Mouse (Mus musculus) stomach, embryonic 14.5 days (tissue): ENCODE data around the gene Emd. TPM values are rescaled to one million over a fixed set of nuclear protein-coding genes. Genes with fewer than 3 reads are reported as not detected.

Experiments
- ATAC-seq: fragments of 200-750 bp; cut with Nextera tagmentation; 2 replicates; pipeline ENCODE4 v1.8.0; 2017; ENCODE audit warnings: low read depth, moderate TSS enrichment; ENCODE audit not compliant: insufficient number of reproducible peaks, insufficient read depth, low FRiP score
- H3K27ac ChIP-seq: fragments of 300-500 bp; sonication (generic); 2 replicates; pipeline ENCODE4 v1.5.1; 2014; ENCODE audit warnings: mild to moderate bottlenecking, low read length, moderate library complexity, mixed read lengths
- H3K27me3 ChIP-seq: fragments of 300-500 bp; sonication (generic); 2 replicates; pipeline ENCODE4 v1.6.1; 2014; ENCODE audit warnings: low read length, control low read depth, mixed read lengths; ENCODE audit not compliant: control insufficient read depth, insufficient read depth
- H3K36me3 ChIP-seq: fragments of 300-500 bp; sonication (generic); 2 replicates; pipeline ENCODE4 v1.6.1; 2014; ENCODE audit warnings: mild to moderate bottlenecking, control low read depth, low read length, moderate library complexity, mixed read lengths; ENCODE audit not compliant: control insufficient read depth, insufficient read depth
- H3K4me1 ChIP-seq: fragments of 300-500 bp; sonication (generic); 2 replicates; pipeline ENCODE4 v1.6.1; 2014; ENCODE audit warnings: low read length, control low read depth, mixed read lengths; ENCODE audit not compliant: control insufficient read depth, insufficient read depth
- H3K4me2 ChIP-seq: fragments of 300-500 bp; sonication (generic); replicated peaks from 2 replicates; pipeline ENCODE4 v1.6.1; 2014; ENCODE audit warnings: low read depth, low read length, control low read depth
- H3K4me3 ChIP-seq: fragments of 300-500 bp; sonication (generic); 2 replicates; pipeline ENCODE4 v1.5.1; 2014; ENCODE audit warnings: low read depth, low read length, control low read depth
- H3K9ac ChIP-seq: fragments of 300-500 bp; sonication (generic); replicated peaks from 2 replicates; pipeline ENCODE4 v1.6.1; 2014; ENCODE audit warnings: low read depth, mild to moderate bottlenecking, control low read depth, low read length, moderate library complexity, mixed read lengths
- H3K9me3 ChIP-seq: fragments of 300-500 bp; sonication (generic); 2 replicates; pipeline ENCODE4 v1.6.1; 2016; ENCODE audit warnings: low read depth, low read length, control low read depth; ENCODE audit not compliant: control insufficient read depth
- WGBS: fragments of 180-500 bp; shearing (Covaris S2); extraction: QIAGEN DNeasy Blood & Tissue Kit; methylation state at CpG from one replicate; pipeline ENCODE4 v1.1.7; 2014; 5-methylcytosine and 5-hydroxymethylcytosine counted together
- polyA plus RNA-seq: library from polyadenylated mRNA; unstranded; fragments of >200 nt; fragmentation: Nextera tagmentation; extraction: Ambion mirVana; gene quantifications from 2 replicates; pipeline ENCODE4 v1.2.1, GENCODE M21; 2014

Gene Emd
- polyA plus RNA-seq, 1 experiment from 2014 or later, result 33.3 TPM

GRCm38 (mm10) chrX:74243807-74244206, 10.7 kb upstream of the Emd start:
- H3K27ac ChIP-seq, result 0 out of 2 replicates have a peak overlapping the region, but pooled peaks have one; percentile 64
- peak overlapping the region; percentile 4; the same call in 1 of the 2 replicates for H3K9ac ChIP-seq
- WGBS, result 49% methylated on average over 3 of the region's 3 CpGs
- peaks cover 43% of the 10 kb centered on the region for H3K36me3 ChIP-seq
- no peak for ATAC-seq
- no peaks in the 10 kb centered on the region for H3K27me3 ChIP-seq
- peak overlapping the region; percentile 60 for H3K4me2 ChIP-seq
- H3K4me3 ChIP-seq, result peak overlapping the region; percentile 52
- no peaks in the 10 kb centered on the region for H3K4me1 ChIP-seq
- H3K9me3 ChIP-seq, result no peaks in the 10 kb centered on the region

GRCm38 (mm10) chrX:74244614-74245083, 9.8 kb upstream of the Emd start:
- peak overlapping the region; percentile 90; the same call in 1 of the 2 replicates for H3K27ac ChIP-seq
- H3K9ac ChIP-seq, result peak overlapping the region; percentile 65
- H3K9me3 ChIP-seq, result no peaks in the 10 kb centered on the region
- ATAC-seq, result peak; percentile 70
- H3K27me3 ChIP-seq, result no peaks in the 10 kb centered on the region
- H3K4me2 ChIP-seq, result peak overlapping the region; percentile 60
- H3K4me1 ChIP-seq, result no peaks in the 10 kb centered on the region
- H3K4me3 ChIP-seq, result peak overlapping the region; percentile 52
- 31% methylated on average over 3 of the region's 3 CpGs for WGBS
- peaks cover 37% of the 10 kb centered on the region for H3K36me3 ChIP-seq

GRCm38 (mm10) chrX:74245107-74245506, 9.4 kb upstream of the Emd start:
- H3K4me1 ChIP-seq, result no peaks in the 10 kb centered on the region
- H3K9me3 ChIP-seq, result no peaks in the 10 kb centered on the region
- H3K4me2 ChIP-seq, result peak overlapping the region; percentile 60
- peak overlapping the region; percentile 65 for H3K9ac ChIP-seq
- 17% methylated on average over 1 of the region's 1 CpGs for WGBS
- H3K36me3 ChIP-seq, result peaks cover 32% of the 10 kb centered on the region
- peak overlapping the region; percentile 52 for H3K4me3 ChIP-seq
- no peak for ATAC-seq
- no peaks in the 10 kb centered on the region for H3K27me3 ChIP-seq
- H3K27ac ChIP-seq, result peak overlapping the region; percentile 90

- Histone ChIP-seq H3K27me3 (no peaks in the 10 kb centered on the region), H3K4me1 (no peaks in the 10 kb centered on the region), H3K9me3 (no peaks in the 10 kb centered on the region), H3K27ac (peak overlapping the region; percentile 90), H3K4me2 (peak overlapping the region; percentile 60), H3K36me3 (peaks cover 28% of the 10 kb centered on the region), H3K9ac (peak overlapping the region; percentile 65), H3K4me3 (peak overlapping the region; percentile 52)
- 23% methylated on average over 21 of the region's 21 CpGs for WGBS
- 0 out of 2 replicates have a peak, but pooled peaks have one; percentile 47 for ATAC-seq
These were observed 8.8 kb upstream of the Emd start for GRCm38 (mm10) chrX:74245687-74246086.

GRCm38 (mm10) chrX:74246213-74246681, 8.2 kb upstream of the Emd start:
- Histone ChIP-seq H3K36me3 (peaks cover 23% of the 10 kb centered on the region), H3K4me3 (peak overlapping the region; percentile 52), H3K27ac (peak overlapping the region; percentile 90), H3K9ac (peak overlapping the region; percentile 65), H3K4me1 (no peaks in the 10 kb centered on the region), H3K27me3 (no peaks in the 10 kb centered on the region), H3K9me3 (no peaks in the 10 kb centered on the region), H3K4me2 (peak overlapping the region; percentile 60; the same call in 1 of the 2 replicates)
- ATAC-seq, result peak; percentile 88
- WGBS, result 21% methylated on average over 38 of the region's 38 CpGs

GRCm38 (mm10) chrX:74246693-74247092, 7.8 kb upstream of the Emd start:
- WGBS, result 21% methylated on average over 15 of the region's 15 CpGs

GRCm38 (mm10) chrX:74248651-74249050, 5.8 kb upstream of the Emd start:
- Histone ChIP-seq H3K36me3 (no peaks in the 10 kb centered on the region; the same call in 1 of the 2 replicates), H3K9me3 (no peaks in the 10 kb centered on the region), H3K4me1 (no peaks in the 10 kb centered on the region), H3K27ac (peak overlapping the region; percentile 84), H3K4me3 (peak overlapping the region; percentile 31), H3K4me2 (peak overlapping the region; percentile 43), H3K9ac (0 out of 2 replicates have a peak overlapping the region, but pooled peaks have one; percentile 29), H3K27me3 (no peaks in the 10 kb centered on the region)
- 16% methylated on average over 3 of the region's 3 CpGs for WGBS
- ATAC-seq, result peak; percentile 23; the same call in 1 of the 2 replicates

More at GRCm38 (mm10) chrX:74246693-74247092, 7.8 kb upstream of the Emd start:
- Histone ChIP-seq H3K9ac (0 out of 2 replicates have a peak overlapping the region, but pooled peaks have one; percentile 36), H3K9me3 (no peaks in the 10 kb centered on the region), H3K36me3 (peaks cover 18% of the 10 kb centered on the region), H3K27ac (peak overlapping the region; percentile 90), H3K4me3 (peak overlapping the region; percentile 52), H3K4me1 (no peaks in the 10 kb centered on the region), H3K27me3 (no peaks in the 10 kb centered on the region), H3K4me2 (peak overlapping the region; percentile 41)
- ATAC-seq, result peak; percentile 7; the same call in 1 of the 2 replicates

- peak within 1 kb of the TSS; percentile 84 for H3K27ac ChIP-seq
- no peaks in the 10 kb centered on the region for H3K4me1 ChIP-seq
- 22% methylated on average over 38 of the region's 38 CpGs for WGBS
- H3K4me2 ChIP-seq, result peak within 1 kb of the TSS; percentile 43
- no peaks in the 10 kb centered on the region for H3K9me3 ChIP-seq
- peak within 1 kb of the TSS; percentile 31 for H3K4me3 ChIP-seq
- peak within 1 kb of the TSS; percentile 29 for H3K9ac ChIP-seq
- H3K36me3 ChIP-seq, result no peaks in the 10 kb centered on the region
- no peak for ATAC-seq
- no peaks in the 10 kb centered on the region for H3K27me3 ChIP-seq
These were observed 4.9 kb upstream of the Emd start, which contains the start of gene Flna for GRCm38 (mm10) chrX:74249615-74250014. TSS of gene Flna (minus strand) at chrX:74249820.
